In genomic region chr7:113069336-113069924, GRCm38 (mm10) we compare ENCODE assay signal across 21 mouse cellular contexts.
A peak's percentile ranks its signal among the peaks of the same experiment; 100 is the strongest.
DNase-seq lines count a peak whose midpoint lies in the region; ATAC-seq and TF ChIP-seq lines count a peak whose summit lies in the region.
"Had no signal": no experiment of that assay in that cellular context is flagged by ENCODE, and none has a peak within 500 bp of the region (broad histone marks: within the 10 kb centered on the region; RNA-seq: fewer than 3 reads in every experiment).

No protein-coding gene starts in this region.

- no peaks in the 10 kb centered on the region for H3K27me3 ChIP-seq in hindbrain, postnatal 0 days (ENCODE audit: insufficient read depth, low read length)
- no peaks in the 10 kb centered on the region for H3K27me3 ChIP-seq in hindbrain, embryonic 12.5 days
- H3K27me3 ChIP-seq: heart, embryonic 15.5 days had no signal

- no peak overlapping the region for H3K4me3 ChIP-seq in hindbrain, postnatal 0 days (ENCODE audit: low read length)
- H3K4me3 ChIP-seq in hindbrain, embryonic 12.5 days = no peak overlapping the region
- H3K4me3 ChIP-seq: forebrain, embryonic 12.5 days; gastrocnemius, adult 2 months; heart, embryonic 10.5 days; heart, embryonic 15.5 days had no signal

- TF ChIP-seq CTCF in hindbrain, postnatal 0 days (IDR thresholded peaks at IDR 0.05; ENCODE audit: low read depth) = no peak

- DNase-seq in cerebellum, adult 9-10 months = peak; percentile 40
- DNase-seq in cerebellum, adult 8-10 months = no peak
- DNase-seq in hindbrain, postnatal 0 days (ENCODE audit: low spot score) = no peak
- peak; percentile 24 for DNase-seq in cerebellum, adult 9-11 months
- peak; percentile 44 to 49 for DNase-seq in cerebellum, postnatal 14 days
- DNase-seq: adrenal gland, adult 2 months; adrenal gland, postnatal 25 days; gastrocnemius, adult 2 months; gastrocnemius, postnatal 25 days; heart, adult 18-20 months; heart, postnatal 14 days; kidney, adult 8-10 months had no signal

- no peaks in the 10 kb centered on the region for H3K4me1 ChIP-seq in hindbrain, postnatal 0 days (ENCODE audit: insufficient read depth, low read length)
- H3K4me1 ChIP-seq in hindbrain, embryonic 12.5 days = peaks cover 5% of the 10 kb centered on the region
- H3K4me1 ChIP-seq: forebrain, embryonic 12.5 days had no signal

- H3K9me3 ChIP-seq in hindbrain, postnatal 0 days (ENCODE audit: low read length) = no peaks in the 10 kb centered on the region
- H3K9me3 ChIP-seq in hindbrain, embryonic 12.5 days (replicated peaks) = no peaks in the 10 kb centered on the region
- H3K9me3 ChIP-seq: forebrain, embryonic 12.5 days; heart, embryonic 10.5 days; heart, embryonic 15.5 days had no signal

- no peak overlapping the region for H3K4me2 ChIP-seq in hindbrain, postnatal 0 days (ENCODE audit: low read depth, low read length)
- no peak overlapping the region for H3K4me2 ChIP-seq in hindbrain, embryonic 12.5 days (replicated peaks)
- H3K4me2 ChIP-seq: forebrain, embryonic 12.5 days; heart, embryonic 15.5 days; hindbrain, embryonic 14.5 days had no signal

- 57% methylated on average over 4 of the region's 4 CpGs for WGBS in hindbrain, postnatal 0 days
- WGBS in hindbrain, embryonic 12.5 days = 75% methylated on average over 4 of the region's 4 CpGs

- no peak overlapping the region for H3K9ac ChIP-seq in hindbrain, postnatal 0 days (replicated peaks; ENCODE audit: low read length)
- no peak overlapping the region for H3K9ac ChIP-seq in hindbrain, embryonic 12.5 days
- H3K9ac ChIP-seq: forebrain, embryonic 12.5 days; heart, embryonic 15.5 days; hindbrain, embryonic 14.5 days had no signal

- no peaks in the 10 kb centered on the region for H3K36me3 ChIP-seq in hindbrain, postnatal 0 days (ENCODE audit: insufficient read depth, low read length)
- no peaks in the 10 kb centered on the region for H3K36me3 ChIP-seq in hindbrain, embryonic 12.5 days
- H3K36me3 ChIP-seq: forebrain, embryonic 12.5 days; heart, embryonic 10.5 days; heart, embryonic 15.5 days had no signal

- ATAC-seq in hindbrain, postnatal 0 days = peak; percentile 32; the same call in 1 of the 2 replicates
- no peak for ATAC-seq in hindbrain, embryonic 12.5 days (ENCODE audit: low FRiP score)
- ATAC-seq in erythroblast, adult 5-6 weeks (replicated peaks; ENCODE audit: low FRiP score, poor library complexity, severe bottlenecking) = no peak
- ATAC-seq: forebrain, embryonic 16.5 days; intestine, postnatal 0 days had no signal

- no peak overlapping the region for H3K27ac ChIP-seq in hindbrain, postnatal 0 days
- H3K27ac ChIP-seq in hindbrain, embryonic 12.5 days = no peak overlapping the region
- H3K27ac ChIP-seq: forebrain, embryonic 12.5 days; gastrocnemius, adult 2 months; heart, embryonic 10.5 days; heart, embryonic 15.5 days; hindbrain, embryonic 14.5 days; kidney, postnatal 0 days had no signal

Comparison
In these comparisons a context has a peak if more than half of its experiments do, and no peak if none do; other contexts are left out.
1. DNase-seq: peak in cerebellum, adult 9-10 months (single experiment), cerebellum, adult 9-11 months (single experiment) and cerebellum, postnatal 14 days (2 of 2); none in cerebellum, adult 8-10 months (single experiment) and hindbrain, postnatal 0 days (single experiment).